ENCODE assay signal across 8 mouse cellular contexts in the genomic region with DNA sequence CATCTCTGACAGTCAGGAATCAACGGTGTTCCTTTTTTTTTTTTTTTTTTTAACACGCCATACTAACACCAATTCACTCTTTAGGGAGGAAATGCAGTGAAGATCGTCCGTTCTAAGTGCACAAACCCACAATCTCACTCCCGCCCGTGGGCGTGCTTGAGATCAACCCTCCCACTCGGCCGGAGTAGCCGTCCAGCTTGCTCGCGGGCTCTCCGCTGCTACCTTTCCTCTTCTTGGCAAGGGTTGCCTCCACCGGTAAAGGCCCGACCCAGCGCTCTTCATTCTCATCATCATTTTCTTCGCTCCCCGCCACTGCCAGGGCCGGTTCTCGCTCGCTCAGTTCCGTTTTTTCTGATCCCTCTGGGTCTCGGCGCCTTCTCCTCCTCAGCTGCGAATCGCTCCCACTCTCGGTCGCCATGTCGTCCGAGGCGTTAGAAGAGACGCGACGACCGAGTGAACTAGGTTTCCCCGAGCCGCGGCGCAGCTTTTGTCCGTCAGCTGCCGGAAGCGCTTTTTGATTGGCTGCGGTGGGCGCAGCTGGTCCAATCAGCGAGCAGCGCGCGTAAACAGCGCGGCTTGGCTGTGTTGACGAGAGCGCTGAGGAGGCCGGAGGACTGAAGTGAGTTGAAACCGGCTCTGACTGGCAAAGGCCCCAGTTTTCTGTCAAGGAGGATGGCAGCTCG. TPM values are rescaled to one million over a fixed set of nuclear protein-coding genes. Genes with fewer than 3 reads are reported as not detected.
A peak's percentile ranks its signal among the peaks of the same experiment; 100 is the strongest.
DNase-seq lines count a peak whose midpoint lies in the region; ATAC-seq lines count a peak whose summit lies in the region.

A gene (plus strand): TSS at position 228 of the 683 bp plus-strand sequence.
A gene (minus strand): TSS at position 460 of the 683 bp plus-strand sequence.

- ATAC-seq in heart, embryonic 13.5 days (ENCODE audit: extremely low read depth, insufficient number of reproducible peaks, low FRiP score, low TSS enrichment) = peak; percentile 95
- peak; percentile 97 for ATAC-seq in liver, embryonic 12.5 days
- peak; percentile 99 for ATAC-seq in stomach, embryonic 15.5 days (ENCODE audit: insufficient read depth, low FRiP score, low read depth)

- H3K27me3 ChIP-seq in heart, embryonic 13.5 days (replicated peaks) = no peaks in the 10 kb centered on the region
- no peaks in the 10 kb centered on the region for H3K27me3 ChIP-seq in liver, embryonic 12.5 days (replicated peaks)
- no peaks in the 10 kb centered on the region for H3K27me3 ChIP-seq in stomach, embryonic 15.5 days (replicated peaks)

- under 1% methylated on average over 55 of the region's 55 CpGs for WGBS in heart, embryonic 13.5 days
- WGBS in liver, embryonic 12.5 days (ENCODE audit: insufficient replicate concordance) = under 1% methylated on average over 55 of the region's 55 CpGs
- WGBS in stomach, embryonic 15.5 days = under 1% methylated on average over 55 of the region's 55 CpGs

- H3K4me1 ChIP-seq in brown adipose tissue, adult 24 weeks (ENCODE audit: control insufficient read depth, insufficient read depth, insufficient read length, low read length) = no peaks in the 10 kb centered on the region
- H3K4me1 ChIP-seq in heart, embryonic 13.5 days = peaks cover 25% of the 10 kb centered on the region
- peaks cover 22% of the 10 kb centered on the region for H3K4me1 ChIP-seq in liver, embryonic 12.5 days
- H3K4me1 ChIP-seq in stomach, embryonic 15.5 days = peaks cover 4% of the 10 kb centered on the region

- H3K36me3 ChIP-seq in heart, embryonic 13.5 days = peaks cover 13% of the 10 kb centered on the region
- H3K36me3 ChIP-seq in liver, embryonic 12.5 days = peaks cover 26% of the 10 kb centered on the region
- H3K36me3 ChIP-seq in stomach, embryonic 15.5 days = no peaks in the 10 kb centered on the region; the same call in 1 of the 2 replicates

- no peaks in the 10 kb centered on the region for H3K9me3 ChIP-seq in heart, embryonic 13.5 days
- H3K9me3 ChIP-seq in liver, embryonic 12.5 days (replicated peaks) = no peaks in the 10 kb centered on the region
- no peaks in the 10 kb centered on the region for H3K9me3 ChIP-seq in stomach, embryonic 15.5 days

- peak within 1 kb of the TSS; percentile 92 for H3K9ac ChIP-seq in heart, embryonic 13.5 days
- peak within 1 kb of the TSS; percentile 87 for H3K9ac ChIP-seq in liver, embryonic 12.5 days
- H3K9ac ChIP-seq in stomach, embryonic 15.5 days = peak within 1 kb of the TSS; percentile 79

- H3K4me2 ChIP-seq in heart, embryonic 13.5 days = peak within 1 kb of the TSS; percentile 75
- peak within 1 kb of the TSS; percentile 88 for H3K4me2 ChIP-seq in liver, embryonic 12.5 days
- H3K4me2 ChIP-seq in stomach, embryonic 15.5 days = peak within 1 kb of the TSS; percentile 66

- peak within 1 kb of the TSS; percentile 94 for H3K4me3 ChIP-seq in brown adipose tissue, adult 24 weeks (ENCODE audit: insufficient read depth, low read depth, low read length)
- peak within 1 kb of the TSS; percentile 87 for H3K4me3 ChIP-seq in heart, embryonic 13.5 days
- H3K4me3 ChIP-seq in liver, embryonic 12.5 days = peak within 1 kb of the TSS; percentile 81
- peak within 1 kb of the TSS; percentile 85 for H3K4me3 ChIP-seq in stomach, embryonic 15.5 days (replicated peaks)

- peak; percentile 98 for DNase-seq in CD4-positive, CD25-positive, alpha-beta regulatory T cell, adult 2 months (ENCODE audit: low read depth, low spot score)
- peak; percentile 50 for DNase-seq in fat pad, adult 2 months (ENCODE audit: extremely low read depth, low read depth, low spot score)
- DNase-seq in kidney, postnatal 10 days = peak; percentile 98
- peak; percentile 95 to 96 for DNase-seq in natural killer cell, adult 2 months (ENCODE audit: low spot score in 2 of 2)

- peak within 1 kb of the TSS; percentile 95 for H3K27ac ChIP-seq in brown adipose tissue, adult 24 weeks (replicated peaks; ENCODE audit: low read depth, low read length)
- H3K27ac ChIP-seq in heart, embryonic 13.5 days (replicated peaks) = peak within 1 kb of the TSS; percentile 95
- H3K27ac ChIP-seq in liver, embryonic 12.5 days = peak within 1 kb of the TSS; percentile 97
- H3K27ac ChIP-seq in stomach, embryonic 15.5 days = peak within 1 kb of the TSS; percentile 96

RNA-seq across cellular contexts. Expression of the first gene that starts in this region (rescaled TPM):
- polyA plus RNA-seq in brown adipose tissue, adult 24 weeks (2012; ENCODE audit: insufficient read depth, insufficient read length, missing spikeins) = 1.3 TPM in 1 of 2 replicates, not detected in the other
- 49.5 and 53.6 TPM in 2 replicates for polyA plus RNA-seq in heart, embryonic 13.5 days (2015; fragmentation: Nextera tagmentation; extraction: Ambion mirVana)
- 89.2 and 94.6 TPM in 2 replicates for polyA plus RNA-seq in liver, embryonic 12.5 days (2016; fragmentation: Nextera tagmentation; extraction: Ambion mirVana)
- 61.4 and 69.8 TPM in 2 replicates for polyA plus RNA-seq in stomach, embryonic 15.5 days (2015; fragmentation: Nextera tagmentation; extraction: Ambion mirVana)

RNA-seq across cellular contexts. Expression of the second gene that starts in this region (rescaled TPM):
- polyA plus RNA-seq in brown adipose tissue, adult 24 weeks (2012; ENCODE audit: insufficient read depth, insufficient read length, missing spikeins) = 11.2 and 11.9 TPM in 2 replicates
- 8.1 TPM in 2 replicates for polyA plus RNA-seq in heart, embryonic 13.5 days (2015; fragmentation: Nextera tagmentation; extraction: Ambion mirVana)
- 12.7 and 12.9 TPM in 2 replicates for polyA plus RNA-seq in liver, embryonic 12.5 days (2016; fragmentation: Nextera tagmentation; extraction: Ambion mirVana)
- polyA plus RNA-seq in stomach, embryonic 15.5 days (2015; fragmentation: Nextera tagmentation; extraction: Ambion mirVana) = 13.3 and 13.4 TPM in 2 replicates

Comparison
In these comparisons a context has a peak if more than half of its experiments do, and no peak if none do; other contexts are left out.
1. Peak in every context shown above with its lines: DNase-seq, ATAC-seq, H3K4me3 ChIP-seq and H3K27ac ChIP-seq.
2. RNA of the first gene that starts in this region (polyA plus RNA-seq): 89.2 to 94.6 TPM in liver, embryonic 12.5 days, 61.4 to 69.8 TPM in stomach, embryonic 15.5 days and 49.5 to 53.6 TPM in heart, embryonic 13.5 days; 1.3 TPM in brown adipose tissue, adult 24 weeks; every median in the first group is over 10 times any median in the second.